Comparison of ENCODE assay signal across 11 mouse cellular contexts in the genomic region with DNA sequence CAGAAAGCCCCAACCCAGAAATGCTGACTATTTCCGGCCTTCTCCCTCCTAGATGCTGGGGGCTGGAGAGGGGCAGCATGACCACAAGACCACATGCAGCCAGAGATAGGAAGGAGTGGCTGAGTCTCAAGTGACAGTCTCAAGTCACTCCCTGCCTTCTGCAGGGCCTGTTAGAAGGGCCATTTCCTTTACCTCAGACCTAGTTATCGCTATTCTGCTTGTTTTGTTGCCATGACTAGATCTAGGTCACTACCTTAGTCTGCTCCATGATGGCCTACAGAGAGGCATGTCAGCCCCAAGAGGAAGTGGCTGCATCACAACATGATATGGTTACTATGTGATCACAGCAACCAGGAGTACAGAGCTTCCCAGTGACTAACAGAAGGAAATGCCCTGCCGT. TPM values are rescaled to one million over a fixed set of nuclear protein-coding genes. Genes with fewer than 3 reads are reported as not detected.
A peak's percentile ranks its signal among the peaks of the same experiment; 100 is the strongest.
DNase-seq lines count a peak whose midpoint lies in the region; ATAC-seq lines count a peak whose summit lies in the region.
"Had no signal": no experiment of that assay in that cellular context is flagged by ENCODE, and none has a peak within 500 bp of the region (broad histone marks: within the 10 kb centered on the region; RNA-seq: fewer than 3 reads in every experiment).

No protein-coding gene starts in this region.

- DNase-seq in heart, adult 9 months (ENCODE audit: low spot score in 2 of 2) = no peak
- DNase-seq in CD4-positive helper T cell, adult 2 months (ENCODE audit: low read depth, low spot score) = peak; percentile 77
- no peak for DNase-seq in kidney, adult 11 months
- no peak for DNase-seq in kidney, postnatal 25 days
- DNase-seq: right cerebral cortex, postnatal 14 days had no signal

- no peaks in the 10 kb centered on the region for H3K9me3 ChIP-seq in heart, embryonic 11.5 days (replicated peaks; ENCODE audit: control insufficient read depth, low read length)
- no peaks in the 10 kb centered on the region for H3K9me3 ChIP-seq in hindbrain, embryonic 12.5 days (replicated peaks)
- H3K9me3 ChIP-seq: kidney, embryonic 15.5 days; neural tube, embryonic 12.5 days had no signal

- no peaks in the 10 kb centered on the region for H3K27me3 ChIP-seq in heart, embryonic 11.5 days (ENCODE audit: control insufficient read depth, insufficient read depth, low read length)
- H3K27me3 ChIP-seq in hindbrain, embryonic 12.5 days = no peaks in the 10 kb centered on the region
- H3K27me3 ChIP-seq: kidney, embryonic 15.5 days; neural tube, embryonic 12.5 days had no signal

- H3K9ac ChIP-seq in heart, embryonic 11.5 days (ENCODE audit: low read depth, low read length) = 0 out of 2 replicates have a peak overlapping the region, but pooled peaks have one; percentile 10
- H3K9ac ChIP-seq in hindbrain, embryonic 12.5 days = no peak overlapping the region
- H3K9ac ChIP-seq: kidney, embryonic 15.5 days; neural tube, embryonic 12.5 days had no signal

- no peak overlapping the region for H3K4me3 ChIP-seq in heart, embryonic 11.5 days (ENCODE audit: low read depth, low read length)
- no peak overlapping the region for H3K4me3 ChIP-seq in hindbrain, embryonic 12.5 days
- H3K4me3 ChIP-seq: kidney, embryonic 15.5 days; neural tube, embryonic 12.5 days had no signal

- H3K4me2 ChIP-seq in heart, embryonic 11.5 days = no peak overlapping the region
- no peak overlapping the region for H3K4me2 ChIP-seq in hindbrain, embryonic 12.5 days (replicated peaks)
- H3K4me2 ChIP-seq: kidney, embryonic 15.5 days; neural tube, embryonic 12.5 days had no signal

- no peak for ATAC-seq in heart, embryonic 11.5 days (replicated peaks; ENCODE audit: insufficient number of reproducible peaks, low FRiP score, low TSS enrichment)
- peak; percentile 80 for ATAC-seq in granulocyte monocyte progenitor cell, adult 5-6 weeks (replicated peaks; ENCODE audit: poor library complexity, severe bottlenecking)
- peak; percentile 85 for ATAC-seq in megakaryocyte-erythroid progenitor cell, adult 5-6 weeks (replicated peaks; ENCODE audit: low FRiP score, low TSS enrichment, poor library complexity, severe bottlenecking)
- ATAC-seq in hindbrain, embryonic 12.5 days (ENCODE audit: low FRiP score) = no peak

- peaks cover 20% of the 10 kb centered on the region for H3K4me1 ChIP-seq in heart, embryonic 11.5 days (ENCODE audit: control insufficient read depth, insufficient read depth, low read length)
- H3K4me1 ChIP-seq in hindbrain, embryonic 12.5 days = no peaks in the 10 kb centered on the region
- H3K4me1 ChIP-seq: kidney, embryonic 15.5 days; neural tube, embryonic 12.5 days had no signal

- H3K27ac ChIP-seq in heart, embryonic 11.5 days (ENCODE audit: low read depth, low read length) = peak overlapping the region; percentile 57
- H3K27ac ChIP-seq in hindbrain, embryonic 12.5 days = no peak overlapping the region
- H3K27ac ChIP-seq: kidney, embryonic 15.5 days; neural tube, embryonic 12.5 days had no signal

- 57% methylated on average over 3 of the region's 3 CpGs for WGBS in heart, embryonic 11.5 days (ENCODE audit: insufficient replicate concordance)
- 88% methylated on average over 3 of the region's 3 CpGs for WGBS in hindbrain, embryonic 12.5 days

- no peaks in the 10 kb centered on the region for H3K36me3 ChIP-seq in heart, embryonic 11.5 days (ENCODE audit: control insufficient read depth, insufficient read depth, low read length)
- H3K36me3 ChIP-seq in hindbrain, embryonic 12.5 days = no peaks in the 10 kb centered on the region
- H3K36me3 ChIP-seq: kidney, embryonic 15.5 days; neural tube, embryonic 12.5 days had no signal

RNA-seq across cellular contexts. Expression of gene Ncor1, which starts 8.2 kb away (rescaled TPM):
- 128 and 149 TPM in 2 replicates for polyA plus RNA-seq in heart, embryonic 11.5 days (2014; fragmentation: Nextera tagmentation; extraction: Ambion mirVana)
- total RNA-seq in granulocyte monocyte progenitor cell, adult 5-6 weeks (2014; fragmentation: Nextera tagmentation) = 289 and 349 TPM in 2 replicates
- total RNA-seq in granulocyte monocyte progenitor cell, adult 5-6 weeks (2017) = 267 and 271 TPM in 2 replicates
- total RNA-seq in megakaryocyte-erythroid progenitor cell, adult 5-6 weeks (2014; fragmentation: Nextera tagmentation) = 282 and 352 TPM in 2 replicates
- 261 and 277 TPM in 2 replicates for total RNA-seq in megakaryocyte-erythroid progenitor cell, adult 5-6 weeks (2017)
- 200 and 201 TPM in 2 replicates for polyA plus RNA-seq in hindbrain, embryonic 12.5 days (2016; fragmentation: Nextera tagmentation; extraction: Ambion mirVana)

RNA-seq across cellular contexts. Expression of gene Pigl, which starts 8.3 kb away (rescaled TPM):
- 14.0 and 15.1 TPM in 2 replicates for polyA plus RNA-seq in heart, embryonic 11.5 days (2014; fragmentation: Nextera tagmentation; extraction: Ambion mirVana)
- total RNA-seq in granulocyte monocyte progenitor cell, adult 5-6 weeks (2014; fragmentation: Nextera tagmentation) = 4.7 and 12.2 TPM in 2 replicates
- total RNA-seq in granulocyte monocyte progenitor cell, adult 5-6 weeks (2017) = 2.5 and 3.6 TPM in 2 replicates
- 10.6 and 12.0 TPM in 2 replicates for total RNA-seq in megakaryocyte-erythroid progenitor cell, adult 5-6 weeks (2014; fragmentation: Nextera tagmentation)
- total RNA-seq in megakaryocyte-erythroid progenitor cell, adult 5-6 weeks (2017) = 2.0 and 3.2 TPM in 2 replicates
- 10.5 and 10.7 TPM in 2 replicates for polyA plus RNA-seq in hindbrain, embryonic 12.5 days (2016; fragmentation: Nextera tagmentation; extraction: Ambion mirVana)

Comparison
In these comparisons a context has a peak if more than half of its experiments do, and no peak if none do; other contexts are left out.
1. ATAC-seq: peak in granulocyte monocyte progenitor cell, adult 5-6 weeks (single experiment) and megakaryocyte-erythroid progenitor cell, adult 5-6 weeks (single experiment); none in heart, embryonic 11.5 days (single experiment) and hindbrain, embryonic 12.5 days (single experiment).